Mouse (Mus musculus) gastrocnemius, adult 2 months (tissue): ENCODE measurements around the gene Elovl1. TPM values are rescaled to one million over a fixed set of nuclear protein-coding genes. Genes with fewer than 3 reads are reported as not detected.
A peak's percentile ranks its signal among the peaks of the same experiment; 100 is the strongest.

Experiments
- DNase-seq: peaks from one replicate; pipeline ENCODE4 v3.0.0; 2022
- H3K27ac ChIP-seq: fragments of 200-600 bp; 2 replicates; pipeline ENCODE4 v1.8.1; 2022; ENCODE audit warnings: mild to moderate bottlenecking
- H3K4me3 ChIP-seq: fragments of 200-600 bp; 2 replicates; pipeline ENCODE4 v1.8.1; 2022; ENCODE audit warnings: mild to moderate bottlenecking, moderate library complexity
- CTCF ChIP-seq: fragments of 200-600 bp; IDR thresholded peaks from 2 replicates; pipeline ENCODE4 v1.8.1; 2022; ENCODE audit warnings: antibody characterized with exemption, mild to moderate bottlenecking, moderate library complexity
- intact Hi-C: fragments of 180-260 bp; cut with DNase I; formaldehyde crosslinking; loops from one replicate; pipeline ENCODE4 v1.15.1; 2025
- total RNA-seq, 2 experiments: library from RNA; stranded (reverse); gene quantifications; 2 replicates each; pipeline ENCODE4 v1.2.3; 2021

Elovl1 gene
- total RNA-seq, 2 experiments from 2014 or later: 6.8 to 8.0 TPM

GRCm38 (mm10) chr4:118413553-118413952 lies 14.3 kb upstream of the Elovl1 start:
- Histone ChIP-seq H3K27ac (no peak overlapping the region), H3K4me3 (no peak overlapping the region)
- no peak for DNase-seq
- no peak for TF ChIP-seq CTCF
- intact Hi-C loops: no loop called here

DNA sequence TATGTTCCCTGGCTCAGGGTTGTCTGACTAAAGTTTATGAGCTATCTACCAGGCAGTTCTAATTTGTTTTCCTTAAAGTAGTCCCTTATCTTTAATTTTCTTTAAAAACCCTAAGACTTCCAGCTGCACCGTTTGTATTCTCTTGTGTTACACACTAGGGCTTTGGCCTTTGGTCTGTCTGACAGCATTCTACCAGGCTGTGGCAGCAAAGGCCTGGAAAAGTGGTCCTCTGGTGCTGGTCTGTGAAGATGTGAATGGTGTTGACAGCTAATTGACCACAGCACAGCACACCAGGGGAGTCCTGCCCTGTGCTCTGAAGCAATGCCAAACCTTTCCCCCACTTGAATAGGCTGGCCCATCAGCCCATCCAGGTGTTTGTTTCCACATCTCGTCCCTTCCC lies 12.1 kb upstream of the Elovl1 start:
- Histone ChIP-seq H3K27ac (no peak overlapping the region), H3K4me3 (no peak overlapping the region)
- no peak for DNase-seq
- intact Hi-C loops: no loop called here
- peak; percentile 3; the same call in 1 of the 2 replicates for TF ChIP-seq CTCF

DNA sequence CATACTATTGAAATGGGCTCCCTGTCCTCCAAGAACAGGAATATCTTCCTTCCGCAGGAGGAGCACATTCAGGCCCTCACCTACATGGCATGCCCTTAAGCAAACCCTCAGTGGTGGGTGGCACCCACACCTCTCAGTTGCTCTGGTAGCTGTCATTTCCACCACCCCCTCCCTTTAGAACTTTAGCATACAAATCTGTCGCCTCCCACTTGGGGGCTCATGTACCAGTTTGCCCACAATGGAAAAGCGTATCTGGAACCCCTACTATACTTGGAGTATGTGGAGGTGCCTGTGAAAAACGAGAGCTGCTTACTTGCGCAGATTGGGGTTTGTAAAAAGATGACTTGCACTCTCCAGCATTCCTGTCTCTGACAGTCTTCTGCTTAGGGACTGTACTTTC lies 11.6 kb upstream of the Elovl1 start:
- TF ChIP-seq CTCF: no peak
- intact Hi-C loops: no loop called here
- Histone ChIP-seq H3K27ac (peak overlapping the region; percentile 28; the same call in 1 of the 2 replicates), H3K4me3 (no peak overlapping the region)
- no peak for DNase-seq

GRCm38 (mm10) chr4:118417112-118417797 lies 10.6 kb upstream of the Elovl1 start:
- H3K4me3 ChIP-seq: no peak overlapping the region
- no peak for TF ChIP-seq CTCF
- no peak for DNase-seq
- intact Hi-C loops: no loop called here
- H3K27ac ChIP-seq: peak overlapping the region; percentile 28; the same call in 1 of the 2 replicates

DNA sequence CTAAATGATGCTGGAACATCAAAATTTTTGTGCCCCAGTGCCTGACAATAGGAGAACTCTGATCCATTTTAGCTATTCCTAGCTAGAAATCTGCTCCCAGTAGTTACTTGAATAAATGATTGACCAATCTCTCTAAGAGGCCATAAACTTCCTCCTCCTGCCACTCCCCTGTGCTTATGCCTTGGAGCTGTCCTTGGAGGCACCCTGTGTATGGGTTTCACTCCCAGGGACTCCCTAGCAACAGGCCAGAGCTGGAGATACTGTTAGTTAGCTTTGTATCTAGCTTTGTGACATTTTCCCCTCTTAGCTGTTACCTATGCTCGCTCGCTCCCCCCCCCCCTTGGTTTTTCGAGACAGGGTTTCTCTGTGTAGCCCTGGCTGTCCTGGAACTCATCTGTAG lies 6.5 kb upstream of the Elovl1 start:
- intact Hi-C loops: no loop called here
- no peak for TF ChIP-seq CTCF
- DNase-seq: no peak
- Histone ChIP-seq H3K27ac (no peak overlapping the region), H3K4me3 (no peak overlapping the region)

DNA sequence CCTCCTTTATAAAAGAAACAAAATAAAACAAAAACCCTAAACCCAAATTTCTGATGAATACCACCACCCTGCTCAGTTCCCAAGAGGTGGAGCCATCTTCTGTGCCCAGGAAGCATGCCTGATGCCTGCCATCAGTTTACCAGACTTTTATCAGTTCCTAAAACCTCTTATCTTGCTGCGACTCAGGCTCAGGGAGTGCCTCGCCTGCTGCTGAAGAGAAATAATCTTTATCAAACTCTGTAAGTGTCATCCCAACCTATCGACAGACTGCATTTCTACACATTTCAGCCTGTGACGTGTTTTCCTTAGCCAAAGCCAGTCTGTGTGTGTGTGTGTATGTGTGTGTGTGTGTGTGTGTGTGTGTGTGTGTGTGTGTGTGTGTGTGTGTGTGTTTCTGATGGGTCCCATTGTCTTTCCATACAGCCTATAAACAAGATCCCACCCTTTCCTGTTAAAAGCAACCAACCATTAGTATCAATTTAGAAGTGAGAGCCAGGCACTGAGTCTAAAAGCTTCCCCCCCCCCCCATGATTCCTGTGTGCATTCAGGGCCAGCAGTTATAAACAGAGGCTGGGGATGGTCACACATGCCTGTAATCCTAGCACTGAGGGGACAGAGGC lies 3.2 kb upstream of the Elovl1 start:
- no peak for TF ChIP-seq CTCF
- H3K4me3 ChIP-seq: no peak overlapping the region
- H3K27ac ChIP-seq: no peak overlapping the region
- intact Hi-C loops: loop anchor here (5.0 kb wide), 1 partner anchor 143 kb away; no protein-coding TSS in a partner anchor
- no peak for DNase-seq

- DNase-seq: no peak
- Histone ChIP-seq H3K27ac (no peak overlapping the region), H3K4me3 (no peak overlapping the region)
- TF ChIP-seq CTCF: no peak
- intact Hi-C loops: loop anchor here (5.0 kb wide), 1 partner anchor 142 kb away; no protein-coding TSS in a partner anchor
These were observed 2.5 kb upstream of the Elovl1 start for GRCm38 (mm10) chr4:118425374-118425773.

GRCm38 (mm10) chr4:118427415-118427767 lies 502 bp upstream of the Elovl1 start:
- TF ChIP-seq CTCF: no peak
- intact Hi-C loops: loop anchor here (5.0 kb wide), 1 partner anchor 140 kb away; no protein-coding TSS in a partner anchor
- Histone ChIP-seq H3K4me3 (peak overlapping the region; percentile 91), H3K27ac (peak overlapping the region; percentile 90)
- DNase-seq: no peak

GRCm38 (mm10) chr4:118428531-118429214 lies 780 bp downstream of the Elovl1 start:
- intact Hi-C loops: loop anchor here (5.0 kb wide), 1 partner anchor 139 kb away; no protein-coding TSS in a partner anchor
- no peak for DNase-seq
- Histone ChIP-seq H3K4me3 (peak overlapping the region; percentile 91), H3K27ac (peak overlapping the region; percentile 90)
- no peak for TF ChIP-seq CTCF

GRCm38 (mm10) chr4:118429215-118429895 lies 1.5 kb downstream of the Elovl1 start:
- no peak for TF ChIP-seq CTCF
- intact Hi-C loops: loop anchor here (5.0 kb wide), 1 partner anchor 138 kb away; no protein-coding TSS in a partner anchor
- Histone ChIP-seq H3K27ac (peak overlapping the region; percentile 90), H3K4me3 (peak overlapping the region; percentile 91)
- no peak for DNase-seq

DNA sequence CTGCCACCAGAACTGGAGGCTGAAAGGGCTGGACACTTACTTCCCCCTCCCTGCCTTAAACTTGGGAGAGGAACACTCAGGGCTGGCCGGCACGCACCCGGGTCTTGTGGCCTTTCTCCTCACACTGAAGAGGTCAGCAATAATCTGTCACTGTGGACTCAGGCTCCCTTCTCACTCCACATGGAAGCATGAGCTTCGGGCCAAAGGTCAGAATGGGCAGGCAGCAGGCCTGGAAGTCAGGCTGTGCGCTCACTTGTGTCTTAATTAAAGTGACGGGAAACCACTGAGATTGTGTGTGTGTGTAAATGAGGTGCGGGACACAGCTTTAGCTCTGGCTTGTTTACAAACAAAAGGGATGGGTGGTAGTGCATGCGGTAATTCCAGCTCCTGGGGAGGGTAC lies 4.4 kb downstream of the Elovl1 start:
- Histone ChIP-seq H3K4me3 (no peak overlapping the region), H3K27ac (no peak overlapping the region)
- intact Hi-C loops: no loop called here
- DNase-seq: no peak
- TF ChIP-seq CTCF: no peak

DNA sequence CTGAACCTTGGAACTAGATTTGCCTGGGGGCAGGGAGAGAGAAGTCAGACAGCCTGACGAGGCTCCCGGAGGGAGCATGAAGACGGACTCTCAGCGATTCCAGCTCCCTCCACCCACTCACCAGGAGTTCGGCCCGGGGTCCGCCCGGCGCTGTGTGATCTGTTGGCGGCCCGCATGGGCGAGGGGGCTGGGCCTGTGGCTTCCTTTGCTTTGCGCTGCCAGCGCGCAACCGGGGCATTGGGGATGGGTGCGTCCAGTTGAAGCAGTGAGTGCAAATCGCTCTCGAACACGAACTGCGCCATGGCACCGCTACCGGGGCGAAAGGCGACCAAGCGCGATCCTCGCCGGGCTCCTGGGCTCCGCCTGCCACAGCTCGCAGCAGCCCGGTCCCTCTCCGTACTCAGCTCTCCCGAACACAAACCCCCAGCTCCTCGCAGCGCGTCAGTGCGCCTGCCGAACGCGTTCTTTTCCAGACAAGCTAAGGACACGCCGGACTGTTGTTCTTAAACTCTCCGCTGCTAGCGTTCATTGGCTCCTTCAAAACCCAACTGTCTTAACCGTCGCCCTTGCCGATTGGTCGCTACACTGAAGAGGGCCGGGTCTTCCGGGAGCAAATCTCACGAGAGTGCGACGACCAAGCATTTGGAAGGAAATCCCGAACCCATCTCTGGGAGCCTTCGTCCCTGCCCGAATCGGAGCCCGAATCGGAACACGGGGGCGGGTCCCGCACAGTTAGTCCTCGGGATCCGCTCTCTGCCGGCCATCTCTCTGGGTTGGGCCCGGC lies 9.1 kb downstream of the Elovl1 start, which contains the start of gene Cdc20:
Cdc20 (minus strand) TSS at position 533 of the 784 bp plus-strand sequence.
- peak within 1 kb of the TSS; percentile 73 for H3K27ac ChIP-seq
- intact Hi-C loops: no loop called here
- H3K4me3 ChIP-seq: peak within 1 kb of the TSS; percentile 73
- no peak for TF ChIP-seq CTCF
- DNase-seq: peak; percentile 88
